Mouse (Mus musculus) embryonic stem cell, embryonic (primary cell): ENCODE measurements at regions not wholly inside any gene's neighbourhood (a gene's known extent, or its start where the extent isn't known, plus 50 kb on each side); places are given as distances from the start of the nearest gene placed in this dataset.
"Not testable (repeated sequence)": the region's sequence is repeated elsewhere in the genome, so short reads cannot be mapped to it uniquely, and the experiment has no call there.

Source experiments
- CTCF ChIA-PET, 4 experiments: fragments of 300-600 bp in 2 of 4; fragments of 350-600 bp in 2 of 4; sonication (Branson Sonifier 250); formaldehyde crosslinking; loops; one replicate each; lab custom pipeline; 2022; ENCODE audit warnings: inconsistent platforms in 2 of 4; lab: Charles Lee
- POLR2A ChIA-PET, 4 experiments: fragments of 300-600 bp in 2 of 4; fragments of 350-600 bp in 2 of 4; sonication (Branson Sonifier 250); formaldehyde crosslinking; loops; one replicate each; lab custom pipeline; 2022; ENCODE audit warnings: antibody characterized with exemption in 4 of 4, inconsistent platforms in 1 of 4; lab: Charles Lee

DNA sequence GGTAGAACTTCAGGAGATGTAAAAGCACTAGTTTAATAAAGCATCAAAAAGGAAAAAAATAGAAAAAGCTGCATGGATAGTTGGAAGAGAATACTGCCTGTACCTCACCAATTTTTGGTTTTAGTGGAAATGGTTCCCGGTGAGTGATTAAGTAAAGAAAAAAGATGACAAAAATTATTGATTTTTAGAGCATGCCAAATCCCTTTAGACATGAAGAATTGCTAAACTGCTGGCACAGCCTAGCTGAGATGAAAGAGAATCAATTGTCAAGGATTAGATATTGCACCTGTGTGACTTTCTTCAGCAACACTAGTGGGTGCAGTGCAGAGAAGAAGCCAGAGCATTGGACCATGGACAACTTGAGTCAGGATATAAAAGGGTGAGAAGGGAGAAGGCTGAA is 348.7 kb upstream of the Cpeb2 start:
- ChIA-PET CTCF (no interaction called here), POLR2A (no interaction called here)

DNA sequence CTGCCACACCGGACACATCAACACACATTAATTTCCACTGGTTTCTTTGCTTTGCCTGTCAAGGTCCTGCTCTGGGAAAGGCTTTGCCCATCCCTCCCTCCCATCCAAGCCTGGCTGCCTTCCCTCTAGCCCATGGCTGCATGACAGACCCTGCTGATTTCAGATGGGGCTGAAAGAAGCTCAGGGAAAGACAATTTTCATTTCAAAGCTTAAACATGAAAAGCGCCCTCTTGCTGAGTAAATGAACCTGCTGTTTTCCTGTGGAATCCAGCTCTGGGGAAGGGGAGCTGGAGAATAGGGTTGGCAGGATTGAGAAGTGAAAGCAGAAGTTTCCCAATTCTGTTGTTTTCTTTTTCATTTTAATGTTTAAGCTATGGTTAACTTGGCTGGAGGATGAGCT is 341.1 kb upstream of the Cpeb2 start:
- POLR2A ChIA-PET = interaction anchor here in 1 of 4 experiments (0.6 kb wide), 2 partner anchors 135 to 1724 kb away, joined by 3 to 4 read pairs; no protein-coding TSS in a partner anchor

GRCm38 (mm10) chr5:42906136-42906535 is 326.8 kb upstream of the Cpeb2 start:
- ChIA-PET POLR2A (no interaction called here), CTCF (interaction anchor here in 1 of 4 experiments (0.6 kb wide), 1 partner anchor 1077 kb away, joined by 3 read pairs; no protein-coding TSS in a partner anchor)

More for the DNA sequence above, 341.1 kb upstream of the Cpeb2 start:
- CTCF ChIA-PET = interaction anchor here in 1 of 4 experiments (0.6 kb wide), 1 partner anchor 1822 kb away, joined by 4 read pairs; no protein-coding TSS in a partner anchor

DNA sequence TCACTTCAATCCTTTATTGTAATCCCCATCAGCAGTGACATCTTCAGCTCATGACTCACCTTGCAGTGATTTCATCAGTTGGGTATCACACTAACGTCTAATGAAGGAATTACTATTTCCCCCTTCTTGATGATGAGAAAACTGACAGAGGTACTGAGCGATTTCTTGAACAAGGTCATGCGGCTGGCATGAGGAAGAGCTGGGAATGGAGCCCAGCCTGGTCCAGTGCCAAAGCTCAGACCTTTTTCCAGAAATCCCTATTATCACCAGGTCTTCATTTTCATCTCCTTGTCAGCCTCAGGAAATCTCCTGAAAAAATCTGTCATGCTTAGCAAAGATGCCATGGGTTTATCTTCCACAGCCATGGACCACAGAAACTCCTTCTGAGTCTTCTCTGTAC is 313.6 kb upstream of the Cpeb2 start:
- CTCF ChIA-PET = no interaction called here
- POLR2A ChIA-PET = no interaction called here

- ChIA-PET CTCF (no interaction called here), POLR2A (interaction anchor here in 1 of 4 experiments (0.6 kb wide), 1 partner anchor 11 kb away, joined by 3 read pairs; no protein-coding TSS in a partner anchor)
Measured at GRCm38 (mm10) chr5:42932106-42932505, 300.9 kb upstream of the Cpeb2 start.

GRCm38 (mm10) chr5:42959296-42959862 is 273.6 kb upstream of the Cpeb2 start:
- POLR2A ChIA-PET = no interaction called here
- CTCF ChIA-PET = no interaction called here

- CTCF ChIA-PET = not testable (repeated sequence)
Measured at GRCm38 (mm10) chr5:42966952-42967351, 266.0 kb upstream of the Cpeb2 start.

DNA sequence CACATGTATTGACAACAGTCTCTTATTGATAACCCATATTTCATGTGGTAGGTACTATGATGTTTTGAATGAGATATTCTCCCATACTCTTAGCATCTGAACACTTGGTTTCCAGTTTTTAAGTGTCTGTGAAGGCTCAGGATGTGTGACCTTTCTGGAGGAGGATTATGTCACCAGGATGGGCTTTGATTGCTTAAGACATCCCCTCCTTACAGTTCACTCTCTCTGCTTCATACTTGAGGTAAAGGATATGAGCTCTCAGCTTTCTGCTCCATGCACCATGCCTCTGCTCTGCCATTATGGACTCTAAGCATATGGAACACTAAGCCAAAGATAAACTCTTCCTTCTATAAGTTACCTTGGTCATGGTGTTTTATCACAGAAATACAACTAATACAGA is 263.8 kb upstream of the Cpeb2 start:
- ChIA-PET POLR2A (no interaction called here), CTCF (interaction anchor here in 1 of 4 experiments (0.5 kb wide), 2 partner anchors 347 to 682 kb away, joined by 3 read pairs; no protein-coding TSS in a partner anchor)

More at GRCm38 (mm10) chr5:42966952-42967351, 266.0 kb upstream of the Cpeb2 start:
- POLR2A ChIA-PET = not testable (repeated sequence)

DNA sequence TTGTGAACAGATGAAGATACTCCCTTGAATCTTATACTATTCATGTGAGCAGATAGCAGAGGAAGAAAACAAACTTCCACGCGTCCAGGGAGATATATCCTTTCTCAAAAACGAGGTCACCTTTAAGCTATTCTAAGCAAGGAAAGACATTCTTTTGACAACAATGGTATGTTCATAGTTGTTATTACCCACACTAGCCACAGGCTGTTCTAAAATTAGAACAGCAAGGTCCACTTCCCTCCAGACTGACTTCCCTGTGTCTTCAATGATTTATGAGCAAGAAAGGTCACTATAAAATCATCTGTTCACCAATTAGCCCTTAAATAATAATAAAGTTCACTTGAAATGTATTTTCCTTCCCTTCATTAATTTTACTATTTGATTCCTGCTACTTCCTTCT is 263.3 kb upstream of the Cpeb2 start:
- POLR2A ChIA-PET = no interaction called here

DNA sequence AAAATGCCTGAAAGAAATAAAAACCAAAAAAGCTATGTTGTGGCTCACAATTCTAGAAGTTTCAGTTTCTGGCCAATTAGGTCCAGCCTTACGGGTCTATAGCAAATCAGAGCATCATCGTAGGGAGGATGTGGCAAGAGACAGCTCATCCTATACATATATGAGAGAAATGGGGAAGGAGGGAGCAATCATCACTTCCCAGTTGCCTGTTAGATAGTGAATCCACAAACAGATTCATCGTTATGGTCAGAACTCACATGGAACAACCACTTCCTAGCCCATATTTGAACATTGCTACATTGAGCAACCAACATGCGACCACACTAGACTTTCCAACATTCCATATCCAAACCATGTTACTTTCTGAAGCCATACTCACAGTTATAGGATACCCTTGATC is 255.9 kb upstream of the Cpeb2 start:
- CTCF ChIA-PET = no interaction called here
- POLR2A ChIA-PET = no interaction called here

More for the DNA sequence above, 263.3 kb upstream of the Cpeb2 start:
- CTCF ChIA-PET = interaction anchor here in 1 of 4 experiments (0.5 kb wide), 2 partner anchors 348 to 682 kb away, joined by 3 read pairs; no protein-coding TSS in a partner anchor

DNA sequence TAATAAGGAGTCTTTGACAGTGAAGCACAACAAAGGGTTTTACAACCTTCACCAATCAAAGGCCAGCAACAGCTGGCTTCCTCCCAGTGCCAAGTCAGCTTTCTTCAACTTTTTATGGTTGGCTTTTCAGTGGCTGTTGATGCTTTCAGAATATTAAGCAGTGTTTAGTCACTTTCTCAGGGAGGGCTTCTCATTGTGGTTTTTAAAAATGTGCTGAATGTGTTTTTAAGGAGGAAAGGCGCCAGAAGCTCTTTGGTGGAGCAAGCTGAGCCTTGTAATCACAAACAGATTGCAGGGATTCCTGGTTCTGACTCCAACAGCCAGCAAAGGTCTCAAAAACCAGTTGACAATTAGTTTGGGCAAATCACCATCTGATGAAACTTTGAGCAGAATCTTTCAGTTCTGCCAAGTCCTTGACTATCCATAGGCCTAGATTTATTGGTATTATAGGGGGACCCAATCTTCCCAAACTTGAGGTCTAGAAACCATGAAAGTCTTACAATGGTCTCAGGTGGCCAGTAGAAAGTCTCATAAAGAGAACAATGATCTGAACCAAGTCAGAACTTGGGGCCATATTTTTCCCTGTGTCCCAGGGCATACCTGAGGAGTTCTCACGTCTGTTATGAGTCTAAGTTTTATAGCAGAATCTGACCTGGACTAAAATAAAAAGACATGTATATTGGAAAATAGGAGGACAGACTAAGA is 251.9 kb upstream of the Cpeb2 start:
- POLR2A ChIA-PET = interaction anchor here in 1 of 4 experiments (0.6 kb wide), 1 partner anchor 606 kb away, joined by 4 read pairs; no protein-coding TSS in a partner anchor
- CTCF ChIA-PET = no interaction called here

DNA sequence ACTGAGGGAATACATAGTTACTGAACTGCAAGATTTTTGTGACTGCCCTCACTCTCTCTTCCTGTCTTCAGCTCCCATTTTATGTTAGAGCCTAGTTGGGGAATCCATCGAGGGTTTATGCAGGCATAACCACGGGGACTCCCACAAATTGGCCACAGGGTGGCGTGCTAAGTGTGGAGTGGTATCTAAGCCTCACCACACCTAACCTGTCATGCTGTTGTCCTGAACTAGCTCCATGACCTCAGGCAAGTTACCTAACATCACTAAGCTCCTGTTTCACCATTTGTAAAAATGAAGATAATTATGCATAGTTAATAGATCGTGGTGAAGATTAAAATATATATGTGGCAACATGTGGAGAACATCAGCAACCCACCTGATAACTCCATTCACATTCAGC is 246.8 kb upstream of the Cpeb2 start:
- CTCF ChIA-PET = no interaction called here

GRCm38 (mm10) chr5:42987710-42988466 is 245.1 kb upstream of the Cpeb2 start:
- POLR2A ChIA-PET = no interaction called here
- CTCF ChIA-PET = no interaction called here

More for the DNA sequence above, 246.8 kb upstream of the Cpeb2 start:
- POLR2A ChIA-PET = no interaction called here

GRCm38 (mm10) chr5:42989287-42989686 is 243.7 kb upstream of the Cpeb2 start:
- CTCF ChIA-PET = no interaction called here
- POLR2A ChIA-PET = no interaction called here

DNA sequence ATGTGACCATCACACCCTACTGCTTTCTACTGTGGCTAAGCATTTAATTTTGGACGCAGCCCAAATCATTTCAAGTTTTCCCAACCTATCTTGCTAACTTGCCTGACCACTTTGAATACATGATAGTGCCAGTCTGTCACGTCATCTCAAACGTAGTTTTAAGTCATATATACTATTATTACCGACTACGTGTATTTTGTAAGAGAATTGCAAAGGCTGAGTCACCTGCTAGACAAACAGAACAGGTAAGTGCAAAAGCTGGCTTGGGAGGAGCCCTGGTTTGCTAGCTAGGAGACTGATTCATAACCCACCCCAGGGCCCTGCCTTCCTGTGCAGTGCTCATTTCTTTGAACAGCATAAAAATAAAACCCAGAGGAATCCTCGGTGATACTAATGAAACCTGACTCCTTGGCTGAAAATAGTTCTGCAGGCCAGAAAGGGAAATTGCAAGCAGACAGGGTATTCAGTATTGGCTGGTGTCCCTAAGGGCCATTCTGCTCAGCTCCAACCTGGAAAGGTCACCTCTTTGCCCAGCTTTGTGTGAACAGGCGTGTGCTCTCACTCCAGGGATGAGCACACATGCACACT is 208.9 kb upstream of the Cpeb2 start:
- CTCF ChIA-PET = no interaction called here

DNA sequence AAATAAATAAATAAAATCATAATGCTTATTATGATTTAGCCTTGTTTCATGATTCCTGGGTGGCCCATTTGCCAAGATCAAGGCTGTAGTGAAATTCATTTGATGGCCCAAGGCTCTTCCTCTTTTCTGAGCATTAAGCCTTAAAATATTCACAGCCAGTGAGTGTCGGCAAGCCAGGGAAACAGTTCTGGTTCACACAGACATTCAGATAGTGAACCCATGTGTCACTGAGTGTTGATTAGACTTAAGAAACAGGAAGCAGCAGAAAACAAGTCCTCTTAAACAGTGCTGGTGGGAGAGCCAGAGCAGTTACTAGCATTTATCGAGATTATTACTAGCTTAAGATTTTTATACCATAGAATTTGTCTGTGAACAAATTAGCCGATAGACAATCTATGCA is 201.7 kb upstream of the Cpeb2 start:
- CTCF ChIA-PET = no interaction called here
- POLR2A ChIA-PET = no interaction called here

More for the DNA sequence above, 208.9 kb upstream of the Cpeb2 start:
- POLR2A ChIA-PET = interaction anchor here in 1 of 4 experiments (0.6 to 1.5 kb wide), 2 partner anchors 90 to 527 kb away, joined by 3 to 4 read pairs; no protein-coding TSS in a partner anchor

- ChIA-PET CTCF (no interaction called here), POLR2A (no interaction called here)
Measured at GRCm38 (mm10) chr5:43031916-43032315, 201.1 kb upstream of the Cpeb2 start.

GRCm38 (mm10) chr5:43034421-43034820 is 198.5 kb upstream of the Cpeb2 start:
- CTCF ChIA-PET = interaction anchor here in 1 of 4 experiments (0.6 kb wide), 1 partner anchor 185 kb away, joined by 3 read pairs; no protein-coding TSS in a partner anchor
- POLR2A ChIA-PET = no interaction called here

GRCm38 (mm10) chr5:43037592-43037991 is 195.4 kb upstream of the Cpeb2 start:
- ChIA-PET POLR2A (no interaction called here), CTCF (no interaction called here)
